Mouse (Mus musculus) bone marrow, adult 2 months (tissue): ENCODE measurements at regions not wholly inside any gene's neighbourhood (a gene's known extent, or its start where the extent isn't known, plus 50 kb on each side); places are given as distances from the start of the nearest gene placed in this dataset.

Source experiments
- CTCF ChIP-seq: fragments of 200-500 bp; IDR thresholded peaks from 2 replicates; pipeline ENCODE4 v1.5.1; 2011; ENCODE audit warnings: low read length, control low read depth; ENCODE audit not compliant: control insufficient read depth, insufficient read depth
- POLR2A ChIP-seq: fragments of 200-500 bp; IDR thresholded peaks from 2 replicates; pipeline ENCODE4 v1.6.1; 2011; ENCODE audit warnings: low read depth, mild to moderate bottlenecking, control low read depth, low read length, borderline replicate concordance; ENCODE audit not compliant: control insufficient read depth

GRCm38 (mm10) chr13:72961291-72961690, 299.0 kb upstream of the Irx4 start:
- TF ChIP-seq CTCF, result no peak
- no peak for TF ChIP-seq POLR2A
